Mouse (Mus musculus) forebrain, embryonic 13.5 days (tissue): Measurements from ENCODE around the gene Gatad2a. TPM values are rescaled to one million over a fixed set of nuclear protein-coding genes. Genes with fewer than 3 reads are reported as not detected.

Experiments
- ATAC-seq: fragments of 200-750 bp; cut with Nextera tagmentation; 2 replicates; pipeline ENCODE4 v1.8.0; 2017
- H3K27ac ChIP-seq: fragments of 300-500 bp; sonication (generic); 2 replicates; pipeline ENCODE4 v1.5.1; 2015; ENCODE audit warnings: inconsistent platforms, mild to moderate bottlenecking, moderate library complexity
- H3K27me3 ChIP-seq: fragments of 300-500 bp; sonication (generic); 2 replicates; pipeline ENCODE4 v1.6.1; 2015; ENCODE audit warnings: mild to moderate bottlenecking, inconsistent platforms
- H3K36me3 ChIP-seq: fragments of 300-500 bp; sonication (generic); 2 replicates; pipeline ENCODE4 v1.6.1; 2015; ENCODE audit warnings: mild to moderate bottlenecking, inconsistent platforms; ENCODE audit not compliant: poor library complexity, severe bottlenecking
- H3K4me1 ChIP-seq: fragments of 300-500 bp; sonication (generic); 2 replicates; pipeline ENCODE4 v1.6.1; 2015; ENCODE audit warnings: inconsistent platforms
- H3K4me2 ChIP-seq: fragments of 300-500 bp; sonication (generic); 2 replicates; pipeline ENCODE4 v1.6.1; 2015; ENCODE audit warnings: inconsistent platforms, mild to moderate bottlenecking, moderate library complexity
- H3K4me3 ChIP-seq: fragments of 300-500 bp; sonication (generic); 2 replicates; pipeline ENCODE4 v1.5.1; 2015; ENCODE audit warnings: mild to moderate bottlenecking, inconsistent platforms
- H3K9ac ChIP-seq: fragments of 300-500 bp; sonication (generic); 2 replicates; pipeline ENCODE4 v1.6.1; 2015; ENCODE audit warnings: mild to moderate bottlenecking, inconsistent platforms
- H3K9me3 ChIP-seq: fragments of 300-500 bp; sonication (generic); replicated peaks from 2 replicates; pipeline ENCODE4 v1.6.1; 2016; ENCODE audit warnings: inconsistent platforms
- WGBS: fragments of 180-500 bp; shearing (Covaris S2); methylation state at CpG from one replicate; pipeline ENCODE4 v1.1.7; 2015; 5-methylcytosine and 5-hydroxymethylcytosine counted together
- polyA plus RNA-seq: library from polyadenylated mRNA; unstranded; fragments of >200 nt; fragmentation: Nextera tagmentation; extraction: Ambion mirVana; gene quantifications from 2 replicates; pipeline ENCODE4 v1.2.1, GENCODE M21; 2015

Gene Gatad2a
- polyA plus RNA-seq, 1 experiment from 2014 or later = 29.5 TPM

- H3K27me3 ChIP-seq = no peaks in the 10 kb centered on the region
- peaks cover 7% of the 10 kb centered on the region for H3K36me3 ChIP-seq
- H3K9ac ChIP-seq = no peak overlapping the region
- ATAC-seq = no peak
- no peak overlapping the region for H3K4me2 ChIP-seq
- H3K4me3 ChIP-seq = no peak overlapping the region
- no peaks in the 10 kb centered on the region for H3K4me1 ChIP-seq
- no peak overlapping the region for H3K27ac ChIP-seq
- no peaks in the 10 kb centered on the region for H3K9me3 ChIP-seq
Observed at GRCm38 (mm10) chr8:69987744-69988143, 8.4 kb downstream of the Gatad2a start.

GRCm38 (mm10) chr8:69984876-69985553 is 11.2 kb downstream of the Gatad2a start:
- Histone ChIP-seq H3K36me3 (no peaks in the 10 kb centered on the region), H3K4me1 (no peaks in the 10 kb centered on the region), H3K27me3 (no peaks in the 10 kb centered on the region), H3K9ac (no peak overlapping the region), H3K4me2 (no peak overlapping the region), H3K9me3 (no peaks in the 10 kb centered on the region), H3K27ac (no peak overlapping the region), H3K4me3 (no peak overlapping the region)
- 96% methylated on average over 2 of the region's 2 CpGs for WGBS
- ATAC-seq = no peak

GRCm38 (mm10) chr8:69978456-69978855 is 17.7 kb downstream of the Gatad2a start:
- Histone ChIP-seq H3K36me3 (no peaks in the 10 kb centered on the region), H3K9me3 (no peaks in the 10 kb centered on the region), H3K27me3 (no peaks in the 10 kb centered on the region), H3K9ac (no peak overlapping the region), H3K27ac (no peak overlapping the region), H3K4me1 (peaks cover 5% of the 10 kb centered on the region; the same call in 1 of the 2 replicates), H3K4me3 (no peak overlapping the region), H3K4me2 (no peak overlapping the region)
- no peak for ATAC-seq
- 94% methylated on average over 4 of the region's 4 CpGs for WGBS

- WGBS = 38% methylated on average over 5 of the region's 5 CpGs
- Histone ChIP-seq H3K4me3 (peak overlapping the region; percentile 96), H3K9ac (peak overlapping the region; percentile 85), H3K27me3 (no peaks in the 10 kb centered on the region), H3K27ac (0 out of 2 replicates have a peak overlapping the region, but pooled peaks have one; percentile 79), H3K4me2 (peak overlapping the region; percentile 73), H3K9me3 (no peaks in the 10 kb centered on the region), H3K36me3 (no peaks in the 10 kb centered on the region), H3K4me1 (peaks cover 32% of the 10 kb centered on the region)
- ATAC-seq = no peak
Observed at GRCm38 (mm10) chr8:69974806-69975205, 21.4 kb downstream of the Gatad2a start.

GRCm38 (mm10) chr8:69974194-69974614 is 22.0 kb downstream of the Gatad2a start:
- no peaks in the 10 kb centered on the region for H3K27me3 ChIP-seq
- peak; percentile 95 for ATAC-seq
- peak overlapping the region; percentile 79 for H3K27ac ChIP-seq

GRCm38 (mm10) chr8:69973442-69974161 is 22.6 kb downstream of the Gatad2a start:
- Histone ChIP-seq H3K4me1 (peaks cover 32% of the 10 kb centered on the region), H3K27ac (peak overlapping the region; percentile 79), H3K27me3 (no peaks in the 10 kb centered on the region), H3K4me3 (peak overlapping the region; percentile 96), H3K9ac (peak overlapping the region; percentile 85), H3K36me3 (no peaks in the 10 kb centered on the region), H3K9me3 (no peaks in the 10 kb centered on the region), H3K4me2 (peak overlapping the region; percentile 73)
- WGBS = under 1% methylated on average over 41 of the region's 68 CpGs
- peak; percentile 44 for ATAC-seq

More at GRCm38 (mm10) chr8:69974194-69974614, 22.0 kb downstream of the Gatad2a start:
- Histone ChIP-seq H3K4me1 (peaks cover 32% of the 10 kb centered on the region), H3K9me3 (no peaks in the 10 kb centered on the region), H3K36me3 (no peaks in the 10 kb centered on the region), H3K4me3 (peak overlapping the region; percentile 96), H3K4me2 (peak overlapping the region; percentile 73), H3K9ac (peak overlapping the region; percentile 85)
- WGBS = under 1% methylated on average over 19 of the region's 50 CpGs

GRCm38 (mm10) chr8:69973063-69973441 is 23.1 kb downstream of the Gatad2a start:
- WGBS = 13% methylated on average over 7 of the region's 7 CpGs

GRCm38 (mm10) chr8:69970880-69971279 is 25.3 kb downstream of the Gatad2a start:
- Histone ChIP-seq H3K36me3 (no peaks in the 10 kb centered on the region), H3K27ac (no peak overlapping the region), H3K4me2 (no peak overlapping the region), H3K27me3 (no peaks in the 10 kb centered on the region), H3K4me1 (peaks cover 32% of the 10 kb centered on the region), H3K9ac (peak overlapping the region; percentile 17; the same call in 1 of the 2 replicates), H3K4me3 (no peak overlapping the region), H3K9me3 (no peaks in the 10 kb centered on the region)
- WGBS = 98% methylated on average over 2 of the region's 2 CpGs
- no peak for ATAC-seq

More at GRCm38 (mm10) chr8:69973063-69973441, 23.1 kb downstream of the Gatad2a start:
- Histone ChIP-seq H3K4me2 (peak overlapping the region; percentile 73), H3K4me1 (peaks cover 32% of the 10 kb centered on the region), H3K9me3 (no peaks in the 10 kb centered on the region), H3K27me3 (no peaks in the 10 kb centered on the region), H3K36me3 (no peaks in the 10 kb centered on the region), H3K27ac (0 out of 2 replicates have a peak overlapping the region, but pooled peaks have one; percentile 79), H3K4me3 (peak overlapping the region; percentile 96), H3K9ac (peak overlapping the region; percentile 85)
- peak; percentile 2; the same call in 1 of the 2 replicates for ATAC-seq

- Histone ChIP-seq H3K27me3 (no peaks in the 10 kb centered on the region), H3K27ac (no peak overlapping the region), H3K4me1 (peaks cover 18% of the 10 kb centered on the region), H3K9ac (no peak overlapping the region), H3K4me2 (no peak overlapping the region), H3K9me3 (no peaks in the 10 kb centered on the region), H3K36me3 (no peaks in the 10 kb centered on the region), H3K4me3 (no peak overlapping the region)
- WGBS = 78% methylated on average over 4 of the region's 4 CpGs
- no peak for ATAC-seq
Observed at GRCm38 (mm10) chr8:69967291-69967933, 28.8 kb downstream of the Gatad2a start.

- H3K36me3 ChIP-seq = no peaks in the 10 kb centered on the region
- no peak overlapping the region for H3K9ac ChIP-seq
- H3K4me2 ChIP-seq = no peak overlapping the region
- H3K27ac ChIP-seq = no peak overlapping the region
- H3K4me1 ChIP-seq = peaks cover 6% of the 10 kb centered on the region; the same call in 1 of the 2 replicates
- no peak for ATAC-seq
- H3K4me3 ChIP-seq = no peak overlapping the region
- H3K9me3 ChIP-seq = no peaks in the 10 kb centered on the region
- no peaks in the 10 kb centered on the region for H3K27me3 ChIP-seq
Observed at GRCm38 (mm10) chr8:69959241-69959640, 36.9 kb downstream of the Gatad2a start.

- Histone ChIP-seq H3K9me3 (no peaks in the 10 kb centered on the region), H3K36me3 (no peaks in the 10 kb centered on the region), H3K4me3 (no peak overlapping the region), H3K27ac (no peak overlapping the region), H3K27me3 (no peaks in the 10 kb centered on the region), H3K9ac (no peak overlapping the region), H3K4me1 (peaks cover 9% of the 10 kb centered on the region; the same call in 1 of the 2 replicates), H3K4me2 (no peak overlapping the region)
- ATAC-seq = no peak
Observed at GRCm38 (mm10) chr8:69957879-69958278, 38.3 kb downstream of the Gatad2a start.

GRCm38 (mm10) chr8:69957419-69957818 is 38.8 kb downstream of the Gatad2a start:
- no peak overlapping the region for H3K27ac ChIP-seq
- no peak overlapping the region for H3K9ac ChIP-seq
- no peaks in the 10 kb centered on the region for H3K36me3 ChIP-seq
- WGBS = 83% methylated on average over 1 of the region's 1 CpGs
- H3K4me3 ChIP-seq = no peak overlapping the region
- H3K4me1 ChIP-seq = peaks cover 9% of the 10 kb centered on the region; the same call in 1 of the 2 replicates
- H3K4me2 ChIP-seq = no peak overlapping the region
- H3K27me3 ChIP-seq = no peaks in the 10 kb centered on the region
- H3K9me3 ChIP-seq = no peaks in the 10 kb centered on the region
- no peak for ATAC-seq
